Mouse (Mus musculus) lung, embryonic 14.5 days (tissue): Measurements from ENCODE around the gene Gpr26. TPM values are rescaled to one million over a fixed set of nuclear protein-coding genes. Genes with fewer than 3 reads are reported as not detected.

Experiments
- ATAC-seq: fragments of 200-750 bp; cut with Nextera tagmentation; 2 replicates; pipeline ENCODE4 v1.8.0; 2017; ENCODE audit warnings: mild to moderate bottlenecking, moderate TSS enrichment, moderate library complexity; ENCODE audit not compliant: insufficient read depth
- DNase-seq: peaks from one replicate; pipeline ENCODE4 v3.0.0-alpha.2; 2015
- H3K27ac ChIP-seq: fragments of 300-500 bp; sonication (generic); 2 replicates; pipeline ENCODE4 v1.5.1; 2014; ENCODE audit warnings: low read depth, mild to moderate bottlenecking, moderate library complexity
- H3K27me3 ChIP-seq: fragments of 300-500 bp; sonication (generic); 2 replicates; pipeline ENCODE4 v1.6.1; 2014; ENCODE audit warnings: low read length, control low read depth; ENCODE audit not compliant: insufficient read depth
- H3K36me3 ChIP-seq: fragments of 300-500 bp; sonication (generic); 2 replicates; pipeline ENCODE4 v1.6.1; 2014; ENCODE audit warnings: control low read depth; ENCODE audit not compliant: insufficient read depth
- H3K4me1 ChIP-seq: fragments of 300-500 bp; sonication (generic); 2 replicates; pipeline ENCODE4 v1.6.1; 2014; ENCODE audit warnings: antibody characterized with exemption, control low read depth; ENCODE audit not compliant: insufficient read depth
- H3K4me2 ChIP-seq: fragments of 300-500 bp; sonication (generic); 2 replicates; pipeline ENCODE4 v1.6.1; 2014; ENCODE audit warnings: mild to moderate bottlenecking
- H3K4me3 ChIP-seq: fragments of 300-500 bp; sonication (generic); 2 replicates; pipeline ENCODE4 v1.5.1; 2014; ENCODE audit warnings: low read depth, low read length
- H3K9ac ChIP-seq: fragments of 300-500 bp; sonication (generic); 2 replicates; pipeline ENCODE4 v1.6.1; 2014
- H3K9me3 ChIP-seq: fragments of 300-500 bp; sonication (generic); 2 replicates; pipeline ENCODE4 v1.6.1; 2016; ENCODE audit warnings: low read depth, low read length, control low read depth
- CTCF ChIP-seq: IDR thresholded peaks from 2 replicates; pipeline ENCODE4 v1.5.1; 2016; ENCODE audit warnings: antibody characterized with exemption, low read depth
- WGBS: fragments of 180-500 bp; shearing (Covaris S2); extraction: QIAGEN DNeasy Blood & Tissue Kit; methylation state at CpG from one replicate; pipeline ENCODE4 v1.1.7; 2014; 5-methylcytosine and 5-hydroxymethylcytosine counted together
- polyA plus RNA-seq: library from polyadenylated mRNA; unstranded; fragments of >200 nt; fragmentation: Nextera tagmentation; extraction: Ambion mirVana; gene quantifications from 2 replicates; pipeline ENCODE4 v1.2.1, GENCODE M21; 2014

Gene Gpr26
- polyA plus RNA-seq: not detected in 2 replicates

GRCm38 (mm10) chr7:131966023-131966915, at the start of gene Gpr26:
Gene Gpr26 (plus strand): TSS chr7:131966460.
- Histone ChIP-seq H3K9me3 (no peaks in the 10 kb centered on the region), H3K4me3 (no peak within 1 kb of the TSS), H3K27me3 (peaks cover 37% of the 10 kb centered on the region), H3K4me2 (no peak within 1 kb of the TSS), H3K4me1 (no peaks in the 10 kb centered on the region), H3K27ac (no peak within 1 kb of the TSS), H3K36me3 (no peaks in the 10 kb centered on the region), H3K9ac (no peak within 1 kb of the TSS)
- WGBS: 2% methylated on average over 30 of the region's 32 CpGs
- DNase-seq (no peak), ATAC-seq (no peak)
- TF ChIP-seq CTCF: no peak

DNA sequence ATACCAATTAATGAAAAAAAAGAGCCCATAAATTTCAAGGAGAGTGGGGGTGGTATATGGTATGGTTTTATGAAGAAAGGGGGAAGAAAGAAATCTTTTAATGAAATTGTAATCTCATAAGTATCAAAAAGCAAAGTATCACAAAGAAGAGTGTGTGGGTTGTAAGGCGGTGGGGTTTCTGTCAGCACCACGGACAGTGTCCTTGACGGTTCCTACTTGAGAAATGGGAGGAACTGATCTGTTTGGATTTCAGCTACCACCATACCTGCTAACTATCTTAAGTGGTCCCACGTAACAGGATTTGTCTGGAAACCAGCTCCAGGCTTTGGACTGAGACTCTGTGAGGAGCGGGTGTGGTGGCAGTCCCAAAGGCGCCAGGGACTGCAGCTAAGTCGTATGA, 48.9 kb upstream of the Gpr26 start:
- Histone ChIP-seq H3K36me3 (no peaks in the 10 kb centered on the region), H3K4me3 (no peak overlapping the region), H3K4me2 (no peak overlapping the region), H3K27ac (no peak overlapping the region), H3K4me1 (no peaks in the 10 kb centered on the region), H3K9ac (no peak overlapping the region), H3K27me3 (no peaks in the 10 kb centered on the region), H3K9me3 (no peaks in the 10 kb centered on the region)
- ATAC-seq (no peak), DNase-seq (peak; percentile 67)
- TF ChIP-seq CTCF: no peak
- WGBS: 31% methylated on average over 7 of the region's 7 CpGs

GRCm38 (mm10) chr7:131927288-131928050, 38.8 kb upstream of the Gpr26 start:
- Histone ChIP-seq H3K27ac (no peak overlapping the region), H3K9me3 (no peaks in the 10 kb centered on the region), H3K4me2 (no peak overlapping the region), H3K9ac (no peak overlapping the region), H3K36me3 (no peaks in the 10 kb centered on the region), H3K4me3 (no peak overlapping the region), H3K4me1 (no peaks in the 10 kb centered on the region), H3K27me3 (no peaks in the 10 kb centered on the region)
- 53% methylated on average over 9 of the region's 9 CpGs for whole genome bisulfite sequencing
- DNase-seq (no peak), ATAC-seq (no peak)
- no peak for TF ChIP-seq CTCF

- H3K27ac ChIP-seq: no peak overlapping the region
- no peak for TF ChIP-seq CTCF
- H3K4me2 ChIP-seq: no peak overlapping the region
- no peaks in the 10 kb centered on the region for H3K9me3 ChIP-seq
- no peak overlapping the region for H3K9ac ChIP-seq
- H3K4me3 ChIP-seq: no peak overlapping the region
- ATAC-seq: no peak
- H3K36me3 ChIP-seq: no peaks in the 10 kb centered on the region
- no peaks in the 10 kb centered on the region for H3K4me1 ChIP-seq
- no peak for DNase-seq
- 87% methylated on average over 3 of the region's 3 CpGs for WGBS
- no peaks in the 10 kb centered on the region for H3K27me3 ChIP-seq
These were observed 28.6 kb upstream of the Gpr26 start for GRCm38 (mm10) chr7:131937611-131938010.

DNA sequence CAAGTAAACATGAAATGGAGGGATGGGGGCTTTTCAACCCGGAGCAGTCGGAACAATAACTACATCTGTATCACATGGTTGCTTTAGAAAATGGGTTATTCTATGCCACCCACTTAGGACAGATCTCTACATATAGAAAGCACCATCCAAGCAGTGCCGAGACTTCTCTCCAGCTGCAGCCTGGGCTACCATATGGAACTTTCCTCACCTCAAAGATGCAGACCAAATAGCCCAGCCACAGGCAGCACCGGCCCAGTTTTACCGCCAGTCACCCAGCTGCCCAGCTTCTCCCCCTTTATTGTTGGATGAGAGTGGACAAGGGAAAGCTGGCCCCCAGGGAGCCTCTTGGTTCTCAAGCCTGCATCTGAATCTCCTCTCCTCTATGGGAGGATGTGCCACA, 15.1 kb upstream of the Gpr26 start:
- ATAC-seq (no peak), DNase-seq (no peak)
- Histone ChIP-seq H3K36me3 (no peaks in the 10 kb centered on the region), H3K4me3 (no peak overlapping the region), H3K9me3 (no peaks in the 10 kb centered on the region), H3K9ac (no peak overlapping the region), H3K27me3 (no peaks in the 10 kb centered on the region), H3K4me2 (no peak overlapping the region), H3K4me1 (no peaks in the 10 kb centered on the region), H3K27ac (no peak overlapping the region)
- TF ChIP-seq CTCF: no peak
- WGBS: 79% methylated on average over 5 of the region's 5 CpGs

- H3K27ac ChIP-seq: no peak overlapping the region
- H3K9me3 ChIP-seq: no peaks in the 10 kb centered on the region
- WGBS: 69% methylated on average over 3 of the region's 3 CpGs
- ATAC-seq (no peak), DNase-seq (no peak)
- H3K4me1 ChIP-seq: no peaks in the 10 kb centered on the region
- H3K4me2 ChIP-seq: no peak overlapping the region
- H3K36me3 ChIP-seq: no peaks in the 10 kb centered on the region
- no peak overlapping the region for H3K9ac ChIP-seq
- H3K4me3 ChIP-seq: no peak overlapping the region
- no peaks in the 10 kb centered on the region for H3K27me3 ChIP-seq
- TF ChIP-seq CTCF: no peak
These were observed 12.9 kb upstream of the Gpr26 start for GRCm38 (mm10) chr7:131953402-131953801.

DNA sequence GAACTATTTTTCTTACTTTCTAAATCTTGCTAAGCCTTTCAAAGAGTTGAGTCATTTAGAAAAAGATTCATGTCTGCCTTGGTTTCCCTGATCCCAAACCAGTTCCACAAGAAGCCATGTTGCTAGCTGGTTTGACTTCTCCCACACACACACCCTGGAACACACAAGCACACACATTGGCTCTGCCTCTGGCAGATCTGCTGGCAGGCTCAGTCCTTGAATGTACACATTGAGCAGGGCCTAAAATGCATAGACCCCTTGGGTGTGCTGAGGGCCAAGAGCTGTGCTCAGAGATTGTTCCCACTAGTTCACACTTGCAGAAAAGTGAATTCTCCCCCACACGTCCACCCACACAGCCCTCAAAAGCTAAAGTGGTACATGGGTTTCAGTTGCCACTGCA, 7.6 kb upstream of the Gpr26 start:
- ATAC-seq (no peak), DNase-seq (no peak)
- Histone ChIP-seq H3K27me3 (no peaks in the 10 kb centered on the region), H3K4me3 (no peak overlapping the region), H3K9ac (no peak overlapping the region), H3K9me3 (no peaks in the 10 kb centered on the region), H3K4me2 (no peak overlapping the region), H3K27ac (no peak overlapping the region), H3K36me3 (no peaks in the 10 kb centered on the region), H3K4me1 (no peaks in the 10 kb centered on the region)
- TF ChIP-seq CTCF: no peak
- WGBS: 70% methylated on average over 1 of the region's 1 CpGs
